Mouse (Mus musculus) right cerebral cortex, postnatal 4 days (tissue): ENCODE data around the gene Cpne6.

ENCODE experiments used
- DNase-seq: peaks from one replicate; pipeline ENCODE4 v3.0.0-alpha.2; 2022

Cpne6 gene

GRCm38 (mm10) chr14:55505612-55506011, 4.6 kb upstream of the Cpne6 start:
- DNase-seq: no peak

GRCm38 (mm10) chr14:55507801-55508200, 2.4 kb upstream of the Cpne6 start:
- DNase-seq: no peak

- no peak for DNase-seq
These were observed 705 bp upstream of the Cpne6 start for GRCm38 (mm10) chr14:55509540-55509939.

GRCm38 (mm10) chr14:55511037-55511436, 792 bp downstream of the Cpne6 start:
- DNase-seq: peak; percentile 34

- DNase-seq: no peak
These were observed 3.7 kb downstream of the Cpne6 start for GRCm38 (mm10) chr14:55513927-55514326.

GRCm38 (mm10) chr14:55515846-55516245, 5.6 kb downstream of the Cpne6 start:
- no peak for DNase-seq

GRCm38 (mm10) chr14:55518897-55519296, 8.7 kb downstream of the Cpne6 start:
- no peak for DNase-seq

- DNase-seq: no peak
These were observed 9.4 kb downstream of the Cpne6 start for GRCm38 (mm10) chr14:55519604-55520003.

- DNase-seq: peak; percentile 46
These were observed 10.5 kb downstream of the Cpne6 start for GRCm38 (mm10) chr14:55520451-55521361.

GRCm38 (mm10) chr14:55524062-55524461, 13.8 kb downstream of the Cpne6 start:
- DNase-seq: no peak

GRCm38 (mm10) chr14:55524785-55525184, 14.5 kb downstream of the Cpne6 start, which contains the start of gene Nrl:
Nrl (minus strand) TSS chr14:55524981.
- no peak for DNase-seq

- no peak for DNase-seq
These were observed 16.4 kb downstream of the Cpne6 start for GRCm38 (mm10) chr14:55526674-55527073.

- no peak for DNase-seq
These were observed 17.7 kb downstream of the Cpne6 start for GRCm38 (mm10) chr14:55527940-55528339.

- DNase-seq: peak; percentile 53
These were observed 26.0 kb downstream of the Cpne6 start for GRCm38 (mm10) chr14:55536116-55536745.

GRCm38 (mm10) chr14:55540067-55540786, 30.0 kb downstream of the Cpne6 start, which contains the start of gene Pck2:
Pck2 (plus strand) TSS chr14:55540266.
- DNase-seq: peak; percentile 55

- DNase-seq: peak; percentile 85
These were observed 30.6 kb downstream of the Cpne6 start for GRCm38 (mm10) chr14:55540787-55541321.

- DNase-seq: no peak
These were observed 32.0 kb downstream of the Cpne6 start for GRCm38 (mm10) chr14:55542268-55542667.

- DNase-seq: peak; percentile 31
These were observed 34.1 kb downstream of the Cpne6 start for GRCm38 (mm10) chr14:55544334-55544733.

- no peak for DNase-seq
These were observed 39.9 kb downstream of the Cpne6 start for GRCm38 (mm10) chr14:55550191-55550590.

- DNase-seq: no peak
These were observed 41.1 kb downstream of the Cpne6 start for GRCm38 (mm10) chr14:55551347-55551746.

GRCm38 (mm10) chr14:55551794-55552193, 41.5 kb downstream of the Cpne6 start:
- DNase-seq: no peak

- no peak for DNase-seq
These were observed 44.4 kb downstream of the Cpne6 start for GRCm38 (mm10) chr14:55554635-55555034.

- DNase-seq: no peak
These were observed 45.5 kb downstream of the Cpne6 start for GRCm38 (mm10) chr14:55555788-55556187.
